Mouse (Mus musculus) limb, embryonic 10.5 days (tissue): ENCODE results near the gene Uchl4. TPM values are rescaled to one million over a fixed set of nuclear protein-coding genes. Genes with fewer than 3 reads are reported as not detected.

Source experiments
- DNase-seq: peaks from one replicate; pipeline ENCODE4 v3.0.0-alpha.2; 2017; ENCODE audit warnings: low spot score
- H3K27ac ChIP-seq: fragments of 300-500 bp; sonication (generic); 2 replicates; pipeline ENCODE4 v1.5.1; 2016; ENCODE audit warnings: mild to moderate bottlenecking
- H3K27me3 ChIP-seq: fragments of 300-500 bp; sonication (generic); 2 replicates; pipeline ENCODE4 v1.6.1; 2016; ENCODE audit warnings: low read depth, mild to moderate bottlenecking; ENCODE audit not compliant: poor library complexity, severe bottlenecking
- H3K36me3 ChIP-seq: fragments of 300-500 bp; sonication (generic); 2 replicates; pipeline ENCODE4 v1.6.1; 2016; ENCODE audit warnings: mild to moderate bottlenecking, moderate library complexity
- H3K4me1 ChIP-seq: fragments of 300-500 bp; sonication (generic); 2 replicates; pipeline ENCODE4 v1.6.1; 2016
- H3K4me3 ChIP-seq: fragments of 300-500 bp; sonication (generic); 2 replicates; pipeline ENCODE4 v1.5.1; 2016; ENCODE audit warnings: mild to moderate bottlenecking, moderate library complexity
- H3K9me3 ChIP-seq: fragments of 300-500 bp; sonication (generic); replicated peaks from 2 replicates; pipeline ENCODE4 v1.6.1; 2016; ENCODE audit warnings: mild to moderate bottlenecking
- WGBS: fragments of 180-500 bp; shearing (Covaris S2); methylation state at CpG from one replicate; pipeline ENCODE4 v1.1.7; 2016; 5-methylcytosine and 5-hydroxymethylcytosine counted together
- polyA plus RNA-seq: library from polyadenylated mRNA; unstranded; fragments of >200 nt; fragmentation: Nextera tagmentation; extraction: Ambion mirVana; gene quantifications from 2 replicates; pipeline ENCODE4 v1.2.1, GENCODE M21; 2016

Gene Uchl4
- polyA plus RNA-seq, 1 experiment from 2014 or later, result 3.7 TPM

DNA sequence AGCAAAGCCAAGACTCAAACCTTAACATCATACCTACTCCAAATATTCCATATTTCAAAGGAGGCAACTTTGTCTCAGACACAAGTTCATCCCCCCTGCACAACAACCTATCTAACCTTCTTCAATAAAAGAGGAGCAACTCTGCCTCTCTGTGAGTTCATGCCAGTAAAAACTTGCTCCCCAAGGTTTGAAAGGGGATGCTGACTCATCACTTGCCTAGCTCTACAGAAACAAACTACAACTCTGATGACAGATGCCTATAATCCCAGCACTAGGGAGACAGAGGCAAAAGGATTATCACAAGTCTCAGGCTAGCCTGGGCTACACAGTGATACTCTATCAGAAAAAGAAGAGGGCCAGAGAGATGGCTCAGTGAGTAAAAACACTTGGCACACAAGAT is 17.1 kb upstream of the Uchl4 start:
- Histone ChIP-seq H3K4me1 (peaks cover 12% of the 10 kb centered on the region), H3K4me3 (no peak overlapping the region), H3K9me3 (no peaks in the 10 kb centered on the region), H3K27me3 (no peaks in the 10 kb centered on the region), H3K36me3 (peaks cover 10% of the 10 kb centered on the region), H3K27ac (no peak overlapping the region)
- DNase-seq, result no peak

DNA sequence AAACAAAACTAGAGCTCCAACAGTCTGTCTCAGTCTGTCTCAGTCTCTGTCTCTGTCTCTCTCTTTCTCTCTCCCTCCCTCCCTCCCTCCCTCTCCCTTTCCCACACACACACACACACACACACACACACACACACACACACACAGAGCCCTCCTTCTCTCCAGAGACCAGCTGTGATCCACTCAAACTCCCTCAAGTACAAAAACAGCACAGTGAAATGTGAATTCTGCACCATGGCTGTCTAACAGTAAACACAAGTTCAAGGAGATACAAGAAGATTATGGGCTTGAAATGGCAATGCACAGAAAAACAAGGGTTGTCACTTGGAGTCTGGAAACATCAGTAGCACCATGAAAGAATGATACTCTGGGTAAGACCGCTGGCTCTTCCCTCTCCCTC is 15.7 kb upstream of the Uchl4 start:
- no peak overlapping the region for H3K4me3 ChIP-seq
- DNase-seq, result no peak
- H3K36me3 ChIP-seq, result peaks cover 6% of the 10 kb centered on the region
- no peak overlapping the region for H3K27ac ChIP-seq
- no peaks in the 10 kb centered on the region for H3K27me3 ChIP-seq
- 66% methylated on average over 1 of the region's 1 CpGs for WGBS
- peaks cover 12% of the 10 kb centered on the region for H3K4me1 ChIP-seq
- H3K9me3 ChIP-seq, result no peaks in the 10 kb centered on the region

DNA sequence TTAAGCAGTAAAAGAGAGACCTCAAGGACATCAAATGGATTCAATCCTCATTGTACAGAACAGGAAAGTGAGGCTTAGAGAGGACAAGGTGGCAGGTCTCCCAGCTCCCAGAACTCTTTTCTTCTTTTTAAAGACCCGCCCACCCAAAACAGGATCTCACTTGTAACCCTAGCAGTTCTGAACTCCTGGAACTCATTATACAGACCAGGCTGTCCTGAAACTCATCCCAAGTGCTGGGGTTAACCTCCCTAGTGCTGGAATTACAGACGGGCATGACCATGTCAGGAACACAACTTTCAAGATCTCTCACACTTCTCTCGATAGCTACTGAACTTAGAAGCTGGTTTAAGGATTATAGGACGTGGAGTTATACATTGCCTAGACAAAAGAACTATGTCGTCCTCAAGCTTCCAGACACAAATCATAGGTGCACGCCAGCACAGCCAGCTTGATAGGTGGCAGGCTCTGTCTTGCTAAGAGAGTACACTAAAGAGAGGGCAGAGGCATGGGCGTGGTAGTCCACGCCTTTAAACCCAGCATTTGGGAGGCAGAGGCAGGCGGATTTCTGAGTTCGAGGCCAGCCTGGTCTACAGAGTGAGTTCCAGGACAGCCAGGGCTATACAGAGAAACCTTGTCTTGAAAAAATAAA is 15.1 kb upstream of the Uchl4 start:
- DNase-seq, result no peak

DNA sequence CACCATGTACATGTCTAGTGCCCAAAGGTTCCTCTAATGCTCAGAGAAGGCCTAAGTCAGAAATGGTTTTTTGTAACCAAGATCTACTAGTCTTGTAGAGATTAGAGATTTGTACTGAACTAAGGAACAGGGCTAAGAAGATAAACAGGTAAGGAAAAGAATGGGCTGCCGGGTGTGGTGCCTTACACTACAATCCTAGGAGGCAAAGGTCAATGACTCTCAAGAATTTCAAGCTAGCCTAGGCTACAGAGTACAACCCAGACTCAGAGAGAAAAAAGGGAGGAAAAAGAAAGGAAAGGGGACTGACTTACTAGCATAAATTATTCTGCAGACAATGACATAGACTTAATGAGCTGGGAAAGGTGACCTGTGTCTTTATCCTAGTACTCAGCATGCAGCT is 14.4 kb upstream of the Uchl4 start:
- no peaks in the 10 kb centered on the region for H3K9me3 ChIP-seq
- no peak for DNase-seq
- no peak overlapping the region for H3K27ac ChIP-seq
- H3K4me3 ChIP-seq, result no peak overlapping the region
- peaks cover 8% of the 10 kb centered on the region; the same call in 1 of the 2 replicates for H3K36me3 ChIP-seq
- H3K27me3 ChIP-seq, result no peaks in the 10 kb centered on the region
- H3K4me1 ChIP-seq, result peaks cover 12% of the 10 kb centered on the region
- WGBS, result 89% methylated on average over 1 of the region's 1 CpGs

More for the DNA sequence above, 15.1 kb upstream of the Uchl4 start:
- H3K36me3 ChIP-seq, result peaks cover 6% of the 10 kb centered on the region; the same call in 1 of the 2 replicates
- H3K27me3 ChIP-seq, result no peaks in the 10 kb centered on the region
- 70% methylated on average over 10 of the region's 10 CpGs for WGBS
- H3K4me1 ChIP-seq, result peaks cover 12% of the 10 kb centered on the region
- H3K9me3 ChIP-seq, result no peaks in the 10 kb centered on the region
- H3K4me3 ChIP-seq, result no peak overlapping the region
- H3K27ac ChIP-seq, result no peak overlapping the region

DNA sequence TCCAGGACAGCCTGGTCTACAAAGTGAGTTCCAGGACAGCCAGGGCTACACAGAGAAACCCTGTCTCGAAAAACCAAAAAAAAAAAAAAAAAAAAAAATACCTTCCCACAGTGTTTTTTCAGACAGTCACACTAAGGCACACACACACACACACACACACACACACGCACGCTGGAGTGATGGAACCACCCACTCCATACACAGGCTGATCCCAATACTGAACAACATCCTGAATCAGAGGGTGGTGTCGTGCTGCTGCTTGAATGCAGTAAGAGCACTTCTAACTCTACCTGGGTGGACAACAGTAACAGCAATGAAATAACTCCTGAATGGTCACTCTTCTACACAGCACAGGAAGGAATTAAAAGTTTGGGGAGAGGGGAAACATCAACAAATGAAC is 13.5 kb upstream of the Uchl4 start:
- 88% methylated on average over 4 of the region's 4 CpGs for WGBS
- no peak overlapping the region for H3K4me3 ChIP-seq
- H3K9me3 ChIP-seq, result no peaks in the 10 kb centered on the region
- peaks cover 8% of the 10 kb centered on the region; the same call in 1 of the 2 replicates for H3K36me3 ChIP-seq
- no peaks in the 10 kb centered on the region for H3K27me3 ChIP-seq
- H3K27ac ChIP-seq, result no peak overlapping the region
- peaks cover 12% of the 10 kb centered on the region for H3K4me1 ChIP-seq
- DNase-seq, result no peak

DNA sequence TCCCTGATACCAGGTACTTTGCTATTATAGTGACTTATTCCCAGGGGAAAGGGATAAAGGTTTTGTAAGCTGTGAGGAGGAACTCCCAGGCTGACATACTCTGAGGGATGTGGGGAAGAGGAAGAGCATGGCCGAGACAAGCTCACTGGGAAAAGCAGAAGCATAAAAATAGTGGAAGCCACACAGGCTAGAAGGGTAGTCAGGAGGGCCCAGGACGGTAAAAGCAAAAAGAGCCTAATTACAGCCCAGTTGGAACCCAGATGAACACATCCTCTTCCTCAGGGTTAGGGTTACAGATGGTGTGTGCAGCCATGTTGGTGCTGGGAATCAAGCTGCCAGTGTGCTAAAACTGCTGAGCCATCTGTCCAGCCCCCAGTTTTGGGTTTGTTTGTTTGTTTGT is 12.9 kb upstream of the Uchl4 start:
- Histone ChIP-seq H3K27me3 (no peaks in the 10 kb centered on the region), H3K36me3 (peaks cover 9% of the 10 kb centered on the region; the same call in 1 of the 2 replicates), H3K4me3 (no peak overlapping the region), H3K9me3 (no peaks in the 10 kb centered on the region), H3K4me1 (peaks cover 12% of the 10 kb centered on the region), H3K27ac (no peak overlapping the region)
- no peak for DNase-seq
- WGBS, result 73% methylated on average over 2 of the region's 2 CpGs

DNA sequence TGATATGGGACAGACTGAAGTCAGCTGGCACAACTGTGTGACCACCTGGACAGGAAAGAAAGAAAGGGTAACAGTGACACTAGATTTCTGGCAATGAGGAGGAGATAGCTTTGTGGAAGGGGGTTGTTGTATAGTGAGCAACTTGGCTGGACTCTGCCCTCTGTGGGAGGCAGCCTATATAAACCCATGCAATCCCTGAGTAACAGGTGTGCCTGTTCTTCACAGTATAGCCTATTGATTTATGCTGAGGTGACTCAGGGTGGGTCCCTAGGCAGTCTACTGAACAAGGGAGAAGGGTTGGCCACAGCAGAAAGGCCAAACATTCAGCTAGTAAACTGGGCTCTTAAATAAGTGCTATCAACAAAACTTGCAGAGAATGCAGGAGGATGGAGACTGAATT is 9.2 kb upstream of the Uchl4 start:
- H3K4me1 ChIP-seq, result peaks cover 22% of the 10 kb centered on the region
- peaks cover 10% of the 10 kb centered on the region; the same call in 1 of the 2 replicates for H3K36me3 ChIP-seq
- H3K4me3 ChIP-seq, result no peak overlapping the region
- H3K9me3 ChIP-seq, result no peaks in the 10 kb centered on the region
- no peaks in the 10 kb centered on the region for H3K27me3 ChIP-seq
- DNase-seq, result no peak
- H3K27ac ChIP-seq, result no peak overlapping the region

DNA sequence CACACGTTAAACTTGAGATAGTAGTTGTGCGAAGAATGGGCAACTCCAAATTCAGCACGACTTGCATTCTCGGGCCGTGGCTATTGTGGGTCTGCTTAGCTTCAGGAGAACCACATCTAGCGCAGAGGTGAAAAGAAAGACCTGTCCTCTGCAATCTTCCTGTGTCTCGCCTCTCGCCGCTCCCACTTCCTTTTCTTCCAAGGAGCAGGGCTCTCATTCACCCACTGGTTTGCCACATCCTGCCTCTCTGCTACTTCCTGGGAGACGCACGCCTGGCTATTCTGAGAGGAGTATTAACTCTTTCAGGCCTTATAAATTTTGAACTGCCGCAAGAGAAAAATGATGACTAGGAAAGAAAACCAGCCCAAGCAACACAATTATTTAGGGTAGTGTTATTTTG is 7.3 kb upstream of the Uchl4 start:
- Histone ChIP-seq H3K36me3 (peaks cover 10% of the 10 kb centered on the region; the same call in 1 of the 2 replicates), H3K27ac (no peak overlapping the region), H3K4me3 (no peak overlapping the region), H3K4me1 (peaks cover 32% of the 10 kb centered on the region), H3K27me3 (no peaks in the 10 kb centered on the region), H3K9me3 (no peaks in the 10 kb centered on the region)
- no peak for DNase-seq
- WGBS, result 90% methylated on average over 12 of the region's 12 CpGs

DNA sequence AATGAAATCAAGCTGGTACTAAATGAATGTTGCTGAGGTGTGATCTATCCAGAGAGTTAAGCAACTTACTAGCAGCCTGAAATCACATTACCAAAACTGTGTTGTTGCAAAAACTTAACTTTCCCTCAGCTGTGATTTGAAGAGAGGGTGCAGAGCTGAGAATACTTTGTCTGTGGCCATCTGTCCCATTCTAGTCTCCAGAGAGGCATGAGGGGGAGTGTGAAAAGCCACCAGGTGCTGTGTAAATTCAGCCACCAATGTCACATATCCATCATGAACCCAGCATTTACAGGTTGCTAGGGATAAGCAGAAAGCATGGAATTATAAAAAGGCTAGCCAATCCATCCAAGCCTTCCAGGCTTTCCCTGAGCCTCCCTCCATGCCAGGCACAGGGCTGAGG is 6.0 kb upstream of the Uchl4 start:
- Histone ChIP-seq H3K27me3 (no peaks in the 10 kb centered on the region), H3K9me3 (no peaks in the 10 kb centered on the region), H3K36me3 (peaks cover 8% of the 10 kb centered on the region; the same call in 1 of the 2 replicates), H3K4me3 (no peak overlapping the region), H3K27ac (0 out of 2 replicates have a peak overlapping the region, but pooled peaks have one; percentile 14), H3K4me1 (peaks cover 39% of the 10 kb centered on the region)
- DNase-seq, result no peak

DNA sequence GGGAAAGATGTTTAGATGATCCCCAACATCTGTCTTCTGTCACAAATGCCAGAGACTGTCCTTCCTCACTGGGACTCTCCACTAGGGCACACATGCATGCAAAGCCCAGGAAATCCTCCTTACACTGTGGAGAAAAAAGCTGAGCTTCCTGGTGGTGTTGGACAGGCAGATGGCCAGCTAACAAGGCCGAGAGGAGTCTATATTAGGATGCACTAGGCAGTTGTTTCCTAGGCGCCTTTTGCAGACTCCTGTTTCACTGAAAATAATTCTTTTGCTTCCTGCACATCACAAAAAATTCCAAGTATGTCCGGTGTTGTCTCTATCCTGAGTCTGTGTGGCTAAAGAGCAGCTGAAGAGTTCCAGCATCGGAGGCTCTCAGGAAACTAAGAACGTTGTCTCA is 3.8 kb upstream of the Uchl4 start:
- Histone ChIP-seq H3K36me3 (peaks cover 6% of the 10 kb centered on the region), H3K9me3 (no peaks in the 10 kb centered on the region), H3K4me1 (peaks cover 46% of the 10 kb centered on the region), H3K27ac (no peak overlapping the region), H3K4me3 (no peak overlapping the region), H3K27me3 (no peaks in the 10 kb centered on the region)
- no peak for DNase-seq
- 79% methylated on average over 5 of the region's 5 CpGs for WGBS

DNA sequence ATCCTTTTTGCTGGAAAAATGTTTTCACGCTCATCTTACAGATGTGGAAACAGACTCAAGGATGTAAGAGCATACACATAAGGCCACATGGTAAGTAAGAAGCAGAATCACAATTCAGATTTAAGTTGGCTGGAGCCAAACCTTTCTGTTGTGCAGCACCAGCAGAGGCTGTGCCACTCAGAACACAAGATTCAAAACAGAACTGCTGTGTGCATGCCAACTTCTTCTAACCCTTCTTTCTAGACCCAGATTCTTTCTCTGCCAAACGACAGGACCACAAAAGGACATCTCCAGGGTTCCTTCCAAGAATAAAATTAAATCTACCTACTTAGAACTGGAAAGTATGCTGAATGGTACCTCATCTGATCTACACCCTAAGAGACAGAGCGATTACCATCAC is 3.3 kb upstream of the Uchl4 start:
- DNase-seq, result no peak
- Histone ChIP-seq H3K4me1 (peaks cover 46% of the 10 kb centered on the region), H3K27me3 (no peaks in the 10 kb centered on the region), H3K36me3 (peaks cover 9% of the 10 kb centered on the region), H3K9me3 (no peaks in the 10 kb centered on the region), H3K4me3 (no peak overlapping the region), H3K27ac (no peak overlapping the region)
- 91% methylated on average over 3 of the region's 3 CpGs for WGBS

DNA sequence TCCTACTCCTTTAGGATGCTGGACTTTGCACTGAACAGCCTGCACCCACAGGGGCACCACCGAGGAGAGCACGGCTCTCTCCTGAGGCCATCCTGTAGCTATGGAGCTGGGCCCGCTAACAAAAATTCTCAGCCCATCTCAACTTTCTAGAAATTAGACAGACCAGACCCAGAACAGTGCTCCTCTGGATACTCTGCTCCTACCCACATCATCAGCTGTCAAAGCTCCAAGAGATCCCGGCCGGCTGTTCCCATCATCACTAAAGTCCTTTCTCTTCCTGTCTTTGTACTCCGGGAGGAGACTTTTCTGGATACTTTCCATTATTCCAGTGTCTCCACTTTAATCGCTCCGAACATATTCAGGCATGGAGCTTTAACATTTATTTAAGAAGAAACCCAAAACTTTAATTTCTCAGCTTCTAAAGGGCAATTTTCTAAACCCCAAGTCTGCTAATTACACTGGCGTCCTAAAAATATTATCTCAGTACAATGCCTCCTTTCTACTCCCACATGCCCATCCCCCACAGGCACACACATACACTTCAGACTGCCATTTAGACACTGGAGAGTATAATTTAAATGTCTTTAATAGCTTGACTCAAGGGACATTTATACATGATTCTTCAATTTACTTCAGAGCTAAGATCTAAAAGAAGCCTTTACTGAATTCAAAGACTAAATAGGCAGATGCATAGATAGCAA is 2.6 kb upstream of the Uchl4 start:
- Histone ChIP-seq H3K27ac (no peak overlapping the region), H3K9me3 (no peaks in the 10 kb centered on the region), H3K4me1 (peaks cover 46% of the 10 kb centered on the region), H3K27me3 (no peaks in the 10 kb centered on the region), H3K4me3 (no peak overlapping the region), H3K36me3 (peaks cover 7% of the 10 kb centered on the region)
- WGBS, result 83% methylated on average over 9 of the region's 9 CpGs
- DNase-seq, result no peak

DNA sequence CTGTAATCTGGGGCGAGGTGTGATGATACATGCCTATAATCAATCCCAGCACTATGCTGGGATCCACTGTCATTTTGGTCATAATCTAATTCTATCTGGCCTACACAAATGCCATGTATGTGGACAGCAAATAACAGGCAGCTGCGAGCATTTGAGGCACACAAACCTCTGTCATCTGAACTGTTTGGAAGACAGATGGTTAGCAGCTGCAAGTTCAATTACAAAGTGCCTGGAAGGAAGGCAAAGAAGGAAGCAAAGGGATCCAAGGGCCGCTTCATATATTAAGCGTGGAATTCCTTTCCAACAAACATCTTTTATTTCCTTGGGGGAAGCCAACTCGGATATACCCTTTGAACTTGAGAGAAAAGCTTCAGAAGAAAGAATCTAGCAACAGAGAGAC is 1.3 kb upstream of the Uchl4 start:
- WGBS, result 54% methylated on average over 5 of the region's 5 CpGs
- Histone ChIP-seq H3K36me3 (peaks cover 7% of the 10 kb centered on the region), H3K27me3 (no peaks in the 10 kb centered on the region), H3K27ac (no peak overlapping the region), H3K4me3 (no peak overlapping the region), H3K9me3 (no peaks in the 10 kb centered on the region), H3K4me1 (peaks cover 39% of the 10 kb centered on the region)
- no peak for DNase-seq
